Mouse (Mus musculus) heart, embryonic 13.5 days (tissue): ENCODE measurements around the gene Qdpr. TPM values are rescaled to one million over a fixed set of nuclear protein-coding genes. Genes with fewer than 3 reads are reported as not detected.

Experiments used
- ATAC-seq: fragments of 200-750 bp; cut with Nextera tagmentation; 2 replicates; pipeline ENCODE4 v1.8.0; 2017; ENCODE audit warnings: moderate TSS enrichment; ENCODE audit not compliant: insufficient number of reproducible peaks, low FRiP score, low TSS enrichment; ENCODE audit errors: extremely low read depth
- H3K27ac ChIP-seq: fragments of 300-500 bp; sonication (generic); replicated peaks from 2 replicates; pipeline ENCODE4 v1.5.1; 2015; ENCODE audit warnings: moderate library complexity, mild to moderate bottlenecking, inconsistent platforms
- H3K27me3 ChIP-seq: fragments of 300-500 bp; sonication (generic); replicated peaks from 2 replicates; pipeline ENCODE4 v1.6.1; 2015; ENCODE audit warnings: mild to moderate bottlenecking, inconsistent platforms
- H3K36me3 ChIP-seq: fragments of 300-500 bp; sonication (generic); 2 replicates; pipeline ENCODE4 v1.6.1; 2015; ENCODE audit warnings: mild to moderate bottlenecking, inconsistent platforms
- H3K4me1 ChIP-seq: fragments of 300-500 bp; sonication (generic); 2 replicates; pipeline ENCODE4 v1.6.1; 2015; ENCODE audit warnings: inconsistent platforms
- H3K4me2 ChIP-seq: fragments of 300-500 bp; sonication (generic); 2 replicates; pipeline ENCODE4 v1.6.1; 2015; ENCODE audit warnings: inconsistent platforms, mild to moderate bottlenecking, moderate library complexity
- H3K4me3 ChIP-seq: fragments of 300-500 bp; sonication (generic); 2 replicates; pipeline ENCODE4 v1.5.1; 2015; ENCODE audit warnings: moderate library complexity, mild to moderate bottlenecking, inconsistent platforms
- H3K9ac ChIP-seq: fragments of 300-500 bp; sonication (generic); 2 replicates; pipeline ENCODE4 v1.6.1; 2015; ENCODE audit warnings: inconsistent platforms, mild to moderate bottlenecking, moderate library complexity
- H3K9me3 ChIP-seq: fragments of 300-500 bp; sonication (generic); 2 replicates; pipeline ENCODE4 v1.6.1; 2016; ENCODE audit warnings: inconsistent platforms
- WGBS: fragments of 180-500 bp; shearing (Covaris S2); methylation state at CpG from one replicate; pipeline ENCODE4 v1.1.7; 2015; ENCODE audit warnings: mixed read lengths; 5-methylcytosine and 5-hydroxymethylcytosine counted together
- polyA plus RNA-seq: library from polyadenylated mRNA; unstranded; fragments of >200 nt; fragmentation: Nextera tagmentation; extraction: Ambion mirVana; gene quantifications from 2 replicates; pipeline ENCODE4 v1.2.1, GENCODE M21; 2015

Qdpr gene
- polyA plus RNA-seq, 1 experiment from 2014 or later: 87.2 TPM

DNA sequence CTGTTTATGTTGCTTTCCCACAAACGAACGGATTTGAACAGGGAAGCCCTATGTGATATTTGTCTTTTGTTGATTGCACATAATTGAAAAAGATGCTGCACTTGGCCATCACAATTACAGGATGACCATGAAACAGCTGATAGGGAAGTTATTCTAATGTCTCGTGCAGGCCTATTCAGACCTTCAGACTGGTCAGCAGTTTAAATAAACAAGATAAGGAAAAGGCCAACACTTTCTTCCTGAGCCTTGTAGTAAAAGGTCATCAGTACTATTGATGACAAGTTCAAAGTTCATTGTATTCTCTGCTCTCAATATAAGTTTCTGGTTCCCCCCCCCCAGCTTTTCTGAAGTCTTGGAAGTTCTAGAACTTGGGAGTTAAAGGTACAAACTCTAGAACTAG lies 32.6 kb upstream of the Qdpr start:
- Histone ChIP-seq H3K27ac (no peak overlapping the region), H3K36me3 (no peaks in the 10 kb centered on the region), H3K4me3 (no peak overlapping the region), H3K27me3 (peaks cover 27% of the 10 kb centered on the region), H3K9me3 (no peaks in the 10 kb centered on the region), H3K4me1 (no peaks in the 10 kb centered on the region), H3K9ac (no peak overlapping the region), H3K4me2 (no peak overlapping the region)
- 46% methylated on average over 3 of the region's 3 CpGs for WGBS
- ATAC-seq: no peak

DNA sequence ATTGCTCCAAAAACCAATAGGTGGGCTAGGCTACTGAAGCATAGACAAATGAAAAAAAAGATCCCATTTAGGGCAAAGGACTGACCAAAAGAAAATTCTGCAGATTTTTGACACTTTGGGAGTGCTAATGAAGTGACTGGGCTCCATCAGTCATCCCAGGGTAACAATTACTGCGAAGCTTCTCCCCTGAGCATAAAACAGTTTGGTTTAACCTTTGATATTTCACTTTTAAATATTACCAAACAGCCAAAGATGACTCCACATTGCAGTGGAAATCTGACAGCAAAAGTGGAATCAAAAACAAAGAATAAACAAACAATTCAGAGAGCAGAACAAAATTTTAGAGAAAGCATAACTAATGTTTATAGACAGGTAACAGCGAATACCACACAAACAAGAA lies 31.1 kb upstream of the Qdpr start:
- H3K27ac ChIP-seq: no peak overlapping the region
- ATAC-seq: no peak
- no peak overlapping the region for H3K4me2 ChIP-seq
- 80% methylated on average over 2 of the region's 2 CpGs for WGBS
- no peaks in the 10 kb centered on the region for H3K9me3 ChIP-seq
- H3K4me1 ChIP-seq: 0 out of 2 replicates have a peak, but pooled peaks cover 3% of the 10 kb centered on the region
- no peaks in the 10 kb centered on the region for H3K36me3 ChIP-seq
- no peak overlapping the region for H3K4me3 ChIP-seq
- H3K27me3 ChIP-seq: peaks cover 34% of the 10 kb centered on the region
- H3K9ac ChIP-seq: no peak overlapping the region

DNA sequence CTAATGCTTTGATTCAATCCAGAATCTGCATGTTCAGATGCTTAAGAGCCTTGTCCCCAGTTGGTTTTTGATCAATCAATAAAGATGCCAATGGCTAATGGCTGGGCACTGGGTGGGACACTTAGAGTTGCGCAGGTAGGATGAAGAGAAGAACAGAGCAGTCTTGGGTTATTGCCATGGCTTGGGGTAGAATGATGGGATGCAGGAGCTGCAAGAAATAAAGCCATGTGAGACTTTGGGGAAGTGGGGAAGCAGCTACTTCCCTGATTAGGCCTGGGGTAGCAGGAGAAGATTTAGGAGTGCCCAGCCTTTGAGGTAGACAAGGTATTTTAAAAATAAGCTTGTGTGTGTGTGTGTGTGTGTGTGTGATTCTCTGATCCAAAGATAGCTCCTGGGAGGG lies 30.0 kb upstream of the Qdpr start:
- Histone ChIP-seq H3K4me1 (0 out of 2 replicates have a peak, but pooled peaks cover 6% of the 10 kb centered on the region), H3K4me3 (no peak overlapping the region), H3K9ac (no peak overlapping the region), H3K36me3 (no peaks in the 10 kb centered on the region), H3K9me3 (no peaks in the 10 kb centered on the region), H3K27ac (no peak overlapping the region), H3K27me3 (peaks cover 37% of the 10 kb centered on the region), H3K4me2 (no peak overlapping the region)
- 71% methylated on average over 1 of the region's 1 CpGs for WGBS
- no peak for ATAC-seq

DNA sequence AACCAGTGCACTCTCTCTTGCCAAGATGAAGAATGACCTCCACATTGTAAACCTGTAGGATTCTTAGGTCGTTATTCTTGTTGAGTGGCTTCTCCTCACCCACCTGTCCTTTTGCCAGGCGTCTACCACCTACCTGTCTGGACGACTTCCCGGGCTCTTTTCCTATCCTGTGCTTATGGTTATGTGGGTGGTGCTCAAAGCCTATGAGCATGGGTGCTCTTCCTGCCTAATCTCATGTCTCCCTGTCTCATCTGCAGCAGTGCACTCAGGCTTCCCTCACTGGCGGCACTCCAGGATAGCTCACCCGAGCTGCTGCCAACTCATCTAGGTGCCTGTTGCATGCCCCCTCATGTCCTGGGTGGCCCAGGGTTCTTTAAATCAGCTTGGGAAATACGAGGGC lies 27.6 kb upstream of the Qdpr start:
- Histone ChIP-seq H3K27ac (no peak overlapping the region), H3K4me3 (no peak overlapping the region), H3K9me3 (no peaks in the 10 kb centered on the region), H3K36me3 (no peaks in the 10 kb centered on the region), H3K4me2 (no peak overlapping the region), H3K9ac (no peak overlapping the region), H3K27me3 (peaks cover 44% of the 10 kb centered on the region), H3K4me1 (0 out of 2 replicates have a peak, but pooled peaks cover 6% of the 10 kb centered on the region)
- 76% methylated on average over 7 of the region's 7 CpGs for WGBS
- ATAC-seq: no peak

DNA sequence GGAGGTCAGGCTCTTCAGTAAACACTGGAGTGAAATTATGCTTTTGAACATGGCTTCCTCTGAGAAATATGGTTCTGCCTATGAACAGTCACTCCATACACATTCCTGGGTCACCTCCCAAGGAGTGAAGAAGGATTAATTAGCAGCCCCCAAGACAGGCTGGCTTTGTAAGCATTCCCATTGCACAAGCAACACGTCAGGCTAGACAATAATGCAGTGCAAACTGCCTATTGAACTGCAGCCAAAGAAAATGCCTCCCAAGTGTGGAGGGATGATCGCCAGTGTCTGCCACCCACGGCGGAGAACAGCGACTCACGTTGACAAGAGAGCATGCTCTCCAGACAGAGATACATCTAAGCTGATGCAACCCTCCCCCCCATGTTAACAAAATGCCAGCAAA lies 26.3 kb upstream of the Qdpr start:
- Histone ChIP-seq H3K4me1 (0 out of 2 replicates have a peak, but pooled peaks cover 6% of the 10 kb centered on the region), H3K9me3 (no peaks in the 10 kb centered on the region), H3K36me3 (no peaks in the 10 kb centered on the region), H3K27ac (no peak overlapping the region), H3K9ac (no peak overlapping the region), H3K4me3 (no peak overlapping the region), H3K27me3 (peaks cover 49% of the 10 kb centered on the region), H3K4me2 (no peak overlapping the region)
- WGBS: 38% methylated on average over 6 of the region's 6 CpGs
- ATAC-seq: no peak

DNA sequence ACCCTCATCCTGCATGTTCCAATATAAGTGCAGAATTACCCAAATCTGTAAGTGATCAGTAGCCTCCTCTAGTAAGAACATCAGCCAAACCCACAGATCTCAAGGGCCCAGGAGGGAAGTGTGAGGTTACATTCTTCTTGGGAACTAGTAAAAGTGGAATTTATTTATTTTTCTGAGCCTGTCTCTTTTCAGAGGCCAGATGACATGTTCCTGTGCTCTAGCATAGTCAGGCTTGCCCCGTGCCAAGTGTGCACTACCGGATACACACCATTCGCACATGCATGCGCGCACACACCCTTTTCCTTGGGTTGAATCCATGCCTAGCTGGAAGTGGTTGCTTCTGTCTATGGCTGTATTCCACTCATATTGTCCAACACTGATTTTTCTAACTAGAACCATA lies 25.7 kb upstream of the Qdpr start:
- Histone ChIP-seq H3K36me3 (no peaks in the 10 kb centered on the region), H3K27me3 (peaks cover 49% of the 10 kb centered on the region), H3K27ac (no peak overlapping the region), H3K9ac (no peak overlapping the region), H3K9me3 (no peaks in the 10 kb centered on the region), H3K4me2 (no peak overlapping the region), H3K4me3 (no peak overlapping the region), H3K4me1 (0 out of 2 replicates have a peak, but pooled peaks cover 6% of the 10 kb centered on the region)
- 68% methylated on average over 5 of the region's 5 CpGs for WGBS
- ATAC-seq: no peak

DNA sequence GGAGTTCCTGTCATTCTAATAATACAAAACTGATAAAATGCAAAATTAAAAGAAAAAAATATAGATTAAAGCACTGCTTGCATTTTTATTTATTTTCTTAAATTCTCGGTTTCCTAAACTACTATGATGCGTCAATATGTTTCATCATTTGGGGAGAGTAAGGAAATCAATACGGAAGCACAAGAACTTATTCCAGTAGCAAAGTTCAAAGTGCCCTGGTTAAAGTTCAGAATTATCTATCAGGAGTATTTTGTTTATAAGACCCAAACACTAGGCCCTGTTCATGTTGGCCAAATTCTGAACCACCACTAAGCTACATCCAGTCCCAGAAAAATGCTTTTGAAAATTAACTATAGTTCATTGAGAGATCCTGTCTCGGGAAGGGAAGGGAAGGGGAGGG lies 24.7 kb upstream of the Qdpr start:
- Histone ChIP-seq H3K36me3 (no peaks in the 10 kb centered on the region), H3K4me3 (no peak overlapping the region), H3K4me1 (0 out of 2 replicates have a peak, but pooled peaks cover 6% of the 10 kb centered on the region), H3K27me3 (peaks cover 46% of the 10 kb centered on the region), H3K9ac (no peak overlapping the region), H3K4me2 (no peak overlapping the region), H3K9me3 (no peaks in the 10 kb centered on the region), H3K27ac (no peak overlapping the region)
- 61% methylated on average over 3 of the region's 4 CpGs for WGBS
- no peak for ATAC-seq

DNA sequence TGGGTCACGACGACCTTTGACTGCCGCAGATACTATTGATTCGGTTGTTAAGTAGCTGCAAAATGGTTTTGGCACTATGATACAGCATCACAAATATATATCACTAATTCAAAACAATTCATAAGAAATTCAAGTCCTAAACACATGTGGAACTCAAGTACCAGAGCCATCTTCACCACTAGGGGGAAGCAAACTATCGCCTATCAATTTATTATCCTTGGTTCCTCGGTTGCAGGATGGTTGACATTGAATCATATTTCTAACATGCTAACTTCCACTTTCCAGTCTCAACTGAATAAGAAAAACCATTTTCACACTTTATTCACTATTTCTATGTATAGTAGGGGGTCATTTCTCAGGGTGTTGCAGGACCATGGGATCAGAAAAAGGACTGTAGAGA lies 24.2 kb upstream of the Qdpr start:
- WGBS: 26% methylated on average over 6 of the region's 6 CpGs
- Histone ChIP-seq H3K36me3 (no peaks in the 10 kb centered on the region), H3K9ac (no peak overlapping the region), H3K4me3 (no peak overlapping the region), H3K9me3 (no peaks in the 10 kb centered on the region), H3K27me3 (peaks cover 41% of the 10 kb centered on the region), H3K4me1 (0 out of 2 replicates have a peak, but pooled peaks cover 6% of the 10 kb centered on the region), H3K4me2 (no peak overlapping the region), H3K27ac (no peak overlapping the region)
- ATAC-seq: no peak

DNA sequence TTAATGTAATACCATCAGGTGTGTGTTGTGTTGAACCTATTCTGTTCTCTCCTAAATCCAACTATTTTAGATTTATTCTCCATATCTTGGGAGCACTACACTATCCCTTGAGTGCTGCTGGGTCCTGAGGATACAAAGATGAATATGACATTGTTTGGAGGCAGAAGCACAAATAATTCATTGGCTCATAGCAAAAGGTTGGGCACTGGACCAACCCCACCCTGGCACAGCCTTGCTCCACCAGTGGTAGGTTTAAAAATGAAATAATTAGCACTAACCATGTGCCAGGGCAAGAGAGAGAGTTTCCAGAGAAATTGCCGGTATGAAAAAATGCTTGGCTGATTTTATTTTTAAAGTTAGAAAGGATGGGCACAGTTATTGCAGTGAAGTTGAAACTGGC lies 23.5 kb upstream of the Qdpr start:
- 76% methylated on average over 1 of the region's 1 CpGs for WGBS
- no peaks in the 10 kb centered on the region for H3K36me3 ChIP-seq
- no peak overlapping the region for H3K4me3 ChIP-seq
- ATAC-seq: no peak
- no peak overlapping the region for H3K27ac ChIP-seq
- no peak overlapping the region for H3K9ac ChIP-seq
- 0 out of 2 replicates have a peak, but pooled peaks cover 6% of the 10 kb centered on the region for H3K4me1 ChIP-seq
- no peak overlapping the region for H3K4me2 ChIP-seq
- peaks cover 38% of the 10 kb centered on the region for H3K27me3 ChIP-seq
- no peaks in the 10 kb centered on the region for H3K9me3 ChIP-seq

DNA sequence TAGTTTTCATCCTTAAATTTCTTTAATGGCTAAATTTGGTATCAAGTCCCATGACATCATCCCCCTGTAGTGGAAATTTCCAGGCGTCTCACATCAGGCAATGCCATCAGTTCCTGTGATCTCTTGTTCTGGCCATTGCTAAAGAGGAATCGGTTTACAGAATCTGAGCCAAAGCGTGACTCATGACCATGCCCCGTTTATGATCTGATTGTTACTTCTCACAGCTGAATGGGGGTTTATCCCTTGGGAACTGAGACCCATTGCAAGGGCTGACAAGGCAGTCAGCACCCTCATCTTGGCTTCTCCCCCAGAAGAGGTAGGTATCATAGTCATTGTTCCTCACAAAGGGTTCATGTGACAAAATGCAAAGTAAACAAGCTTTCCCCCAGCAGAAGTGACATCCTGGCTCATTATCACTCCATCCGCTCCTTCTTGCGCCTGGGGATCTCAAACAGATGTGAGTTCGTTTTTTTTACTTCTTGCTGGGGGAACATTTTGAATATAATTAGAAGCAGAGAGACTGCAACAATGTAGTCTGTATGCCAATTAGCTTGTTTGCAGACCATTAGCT lies 22.9 kb upstream of the Qdpr start:
- Histone ChIP-seq H3K4me3 (no peak overlapping the region), H3K9ac (no peak overlapping the region), H3K4me1 (0 out of 2 replicates have a peak, but pooled peaks cover 6% of the 10 kb centered on the region), H3K4me2 (no peak overlapping the region), H3K9me3 (no peaks in the 10 kb centered on the region), H3K27me3 (peaks cover 36% of the 10 kb centered on the region), H3K27ac (no peak overlapping the region), H3K36me3 (no peaks in the 10 kb centered on the region)
- no peak for ATAC-seq
- WGBS: 32% methylated on average over 7 of the region's 7 CpGs

DNA sequence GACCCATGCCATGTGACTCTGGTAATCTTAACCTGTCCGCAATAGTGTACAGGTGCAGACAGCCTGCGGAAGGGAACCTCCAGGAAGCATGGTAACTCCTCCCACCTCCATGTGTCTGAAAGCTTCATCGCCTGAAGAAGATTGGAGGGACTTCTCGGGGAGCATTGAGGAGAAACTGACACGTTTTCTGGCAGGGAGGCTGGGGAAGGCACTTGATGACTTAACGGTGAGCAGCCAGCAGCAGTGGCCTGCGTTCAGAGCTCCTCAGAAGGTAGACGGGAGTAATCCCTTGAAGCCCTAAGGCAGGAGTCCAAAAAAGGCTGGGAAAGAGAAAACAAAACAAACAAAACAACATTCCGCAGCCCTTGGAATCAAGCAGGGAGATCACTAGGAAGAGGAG lies 4.4 kb upstream of the Qdpr start:
- Histone ChIP-seq H3K4me3 (no peak overlapping the region), H3K9me3 (no peaks in the 10 kb centered on the region), H3K36me3 (no peaks in the 10 kb centered on the region), H3K4me1 (peaks cover 5% of the 10 kb centered on the region), H3K9ac (no peak overlapping the region), H3K27ac (no peak overlapping the region), H3K27me3 (peaks cover 10% of the 10 kb centered on the region; the same call in 1 of the 2 replicates), H3K4me2 (no peak overlapping the region)
- ATAC-seq: no peak
- 39% methylated on average over 9 of the region's 9 CpGs for WGBS

DNA sequence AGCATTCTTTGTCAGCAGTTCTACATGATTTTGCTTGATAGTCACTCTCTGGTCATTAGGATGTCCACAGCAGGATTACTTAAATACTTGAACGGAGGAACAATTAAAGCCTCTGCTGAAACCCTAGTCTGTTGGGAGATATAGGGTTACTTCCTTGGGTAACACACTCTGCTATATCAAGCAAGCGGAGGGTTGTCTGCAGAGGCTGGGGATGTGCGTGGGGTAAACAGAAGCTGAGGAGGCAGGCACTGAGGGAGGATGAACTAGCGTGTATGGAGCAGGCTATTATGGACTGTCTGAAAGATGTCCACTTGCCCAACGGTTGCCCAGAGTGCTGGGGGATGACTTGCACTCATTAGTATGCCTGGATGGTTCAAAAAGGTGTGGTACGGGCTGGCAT lies 3.4 kb upstream of the Qdpr start, which contains the start of gene Clrn2:
TSS of gene Clrn2 (plus strand) at position 301 of the 400 bp plus-strand sequence.
- Histone ChIP-seq H3K27me3 (peaks cover 10% of the 10 kb centered on the region; the same call in 1 of the 2 replicates), H3K36me3 (no peaks in the 10 kb centered on the region), H3K4me3 (no peak within 1 kb of the TSS), H3K4me2 (no peak within 1 kb of the TSS), H3K4me1 (peaks cover 15% of the 10 kb centered on the region), H3K9ac (no peak within 1 kb of the TSS), H3K9me3 (no peaks in the 10 kb centered on the region), H3K27ac (no peak within 1 kb of the TSS)
- ATAC-seq: no peak
- 70% methylated on average over 6 of the region's 6 CpGs for WGBS
